Mouse (Mus musculus) bone marrow macrophage, adult 2 months (primary cell): ENCODE data around the gene Tmem123.

ENCODE experiments used
- CTCF ChIP-seq: IDR thresholded peaks from 2 replicates; pipeline ENCODE4 v1.5.1; 2012; ENCODE audit warnings: low read depth, mild to moderate bottlenecking, low read length, moderate library complexity
- POLR2A ChIP-seq: IDR thresholded peaks from 2 replicates; pipeline ENCODE4 v1.6.1; 2012; ENCODE audit warnings: mild to moderate bottlenecking, low read depth, low read length, borderline replicate concordance

DNA sequence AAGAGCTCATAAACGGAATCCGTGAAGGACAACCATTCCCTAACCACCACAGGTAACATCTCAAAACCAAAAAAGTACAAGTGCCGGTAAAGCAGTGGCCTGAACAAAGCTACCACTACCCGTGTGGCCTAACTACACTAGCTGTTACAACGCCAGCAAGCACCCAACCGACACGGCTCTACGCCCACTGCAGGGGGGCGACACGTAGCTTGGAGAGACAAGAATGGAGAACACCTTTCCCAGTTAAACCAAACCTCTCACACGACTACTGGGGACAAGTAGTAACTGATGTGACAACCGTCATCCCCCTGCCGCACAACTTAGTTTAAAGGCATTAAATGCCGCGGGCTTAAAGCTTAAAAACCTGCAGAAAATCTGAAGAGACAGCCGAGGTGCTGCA is 72.5 kb downstream of the Tmem123 start:
- TF ChIP-seq POLR2A = no peak
- TF ChIP-seq CTCF = no peak
